Mouse (Mus musculus): ENCODE results near the gene Csnk1e. TPM values are rescaled to one million over a fixed set of nuclear protein-coding genes. Genes with fewer than 3 reads are reported as not detected.

Gene Csnk1e
- polyA plus RNA-seq, 1 experiment from 2014 or later, result 240 TPM

- no peak overlapping the region for H3K4me2 ChIP-seq (ENCODE audit: low read length)
- peaks cover 7% of the 10 kb centered on the region for H3K4me1 ChIP-seq (replicated peaks; ENCODE audit: control insufficient read depth, insufficient read depth, low read length)
- H3K4me3 ChIP-seq (replicated peaks; ENCODE audit: low read length), result no peak overlapping the region
- no peaks in the 10 kb centered on the region; the same call in 1 of the 2 replicates for H3K9me3 ChIP-seq (ENCODE audit: control insufficient read depth, low read length)
- H3K36me3 ChIP-seq (ENCODE audit: control insufficient read depth, insufficient read depth), result peaks cover 50% of the 10 kb centered on the region
- 80% methylated on average over 10 of the region's 10 CpGs for WGBS
- no peaks in the 10 kb centered on the region for H3K27me3 ChIP-seq (replicated peaks; ENCODE audit: control insufficient read depth, insufficient read depth, low read length)
- ATAC-seq, result no peak
- H3K27ac ChIP-seq (ENCODE audit: low read length), result no peak overlapping the region
- H3K9ac ChIP-seq (replicated peaks; ENCODE audit: low read depth, low read length), result no peak overlapping the region
Observed at GRCm38 (mm10) chr15:79430461-79431000, 24.8 kb downstream of the Csnk1e start.

- 90% methylated on average over 7 of the region's 9 CpGs for WGBS
- ATAC-seq, result no peak
- Histone ChIP-seq H3K9ac (replicated peaks; ENCODE audit: low read depth, low read length) (no peak overlapping the region), H3K27me3 (replicated peaks; ENCODE audit: control insufficient read depth, insufficient read depth, low read length) (no peaks in the 10 kb centered on the region), H3K9me3 (ENCODE audit: control insufficient read depth, low read length) (no peaks in the 10 kb centered on the region; the same call in 1 of the 2 replicates), H3K4me1 (replicated peaks; ENCODE audit: control insufficient read depth, insufficient read depth, low read length) (peaks cover 5% of the 10 kb centered on the region; the same call in 1 of the 2 replicates), H3K4me3 (replicated peaks; ENCODE audit: low read length) (no peak overlapping the region), H3K36me3 (ENCODE audit: control insufficient read depth, insufficient read depth) (peaks cover 56% of the 10 kb centered on the region), H3K27ac (ENCODE audit: low read length) (no peak overlapping the region), H3K4me2 (ENCODE audit: low read length) (no peak overlapping the region)
Observed at GRCm38 (mm10) chr15:79429994-79430393, 25.4 kb downstream of the Csnk1e start.

GRCm38 (mm10) chr15:79429527-79429926 lies 25.8 kb downstream of the Csnk1e start:
- H3K27ac ChIP-seq (ENCODE audit: low read length), result no peak overlapping the region
- no peaks in the 10 kb centered on the region; the same call in 1 of the 2 replicates for H3K9me3 ChIP-seq (ENCODE audit: control insufficient read depth, low read length)
- peaks cover 57% of the 10 kb centered on the region for H3K36me3 ChIP-seq (ENCODE audit: control insufficient read depth, insufficient read depth)
- H3K4me3 ChIP-seq (replicated peaks; ENCODE audit: low read length), result no peak overlapping the region
- H3K4me2 ChIP-seq (ENCODE audit: low read length), result no peak overlapping the region
- no peak for ATAC-seq
- 88% methylated on average over 12 of the region's 12 CpGs for whole genome bisulfite sequencing
- no peak overlapping the region for H3K9ac ChIP-seq (replicated peaks; ENCODE audit: low read depth, low read length)
- no peaks in the 10 kb centered on the region for H3K27me3 ChIP-seq (replicated peaks; ENCODE audit: control insufficient read depth, insufficient read depth, low read length)
- H3K4me1 ChIP-seq (replicated peaks; ENCODE audit: control insufficient read depth, insufficient read depth, low read length), result peaks cover 5% of the 10 kb centered on the region; the same call in 1 of the 2 replicates

DNA sequence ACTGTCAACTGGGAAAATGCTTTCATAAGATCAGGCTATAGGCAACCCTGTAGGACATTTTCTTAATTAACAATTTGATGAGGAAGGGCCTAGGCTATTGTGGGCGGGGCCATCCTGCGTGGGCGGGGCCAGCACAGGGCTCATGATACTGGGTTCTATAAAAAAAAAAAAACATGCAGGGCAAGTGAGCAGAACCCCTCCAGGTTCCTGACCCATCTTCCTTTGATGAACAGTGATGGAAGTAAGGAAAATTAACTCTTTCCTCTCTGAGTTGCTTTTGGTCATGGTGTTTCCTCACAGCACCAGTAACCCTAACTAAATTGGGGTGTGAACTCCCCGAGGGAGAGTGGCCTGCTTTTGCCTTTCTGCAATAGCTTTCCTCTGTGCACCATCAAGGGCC lies 26.8 kb downstream of the Csnk1e start:
- Histone ChIP-seq H3K36me3 (ENCODE audit: control insufficient read depth, insufficient read depth) (peaks cover 55% of the 10 kb centered on the region), H3K9ac (replicated peaks; ENCODE audit: low read depth, low read length) (no peak overlapping the region), H3K27me3 (replicated peaks; ENCODE audit: control insufficient read depth, insufficient read depth, low read length) (no peaks in the 10 kb centered on the region), H3K27ac (ENCODE audit: low read length) (no peak overlapping the region), H3K4me3 (replicated peaks; ENCODE audit: low read length) (no peak overlapping the region), H3K4me2 (ENCODE audit: low read length) (no peak overlapping the region), H3K9me3 (ENCODE audit: control insufficient read depth, low read length) (no peaks in the 10 kb centered on the region), H3K4me1 (replicated peaks; ENCODE audit: control insufficient read depth, insufficient read depth, low read length) (peaks cover 5% of the 10 kb centered on the region; the same call in 1 of the 2 replicates)
- no peak for ATAC-seq
- 73% methylated on average over 4 of the region's 4 CpGs for WGBS

DNA sequence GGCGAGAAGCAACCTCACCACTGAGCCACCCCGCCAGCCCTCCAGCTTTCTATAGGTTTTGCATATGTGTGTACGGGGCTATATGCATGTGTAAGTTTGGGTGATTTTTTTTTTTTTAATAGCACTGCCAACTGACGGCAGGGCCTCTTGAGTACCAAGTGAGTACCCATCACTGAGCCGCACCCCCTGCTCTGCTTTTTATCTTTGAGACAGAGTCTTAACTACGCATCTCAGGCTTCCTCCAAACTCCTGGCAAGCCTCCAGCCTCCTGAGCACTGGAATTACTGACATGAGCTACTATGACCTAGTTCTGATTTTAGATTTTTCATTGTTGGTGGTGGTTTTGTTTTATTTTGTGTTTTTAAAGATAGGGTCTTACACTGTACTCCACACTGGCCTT lies 27.9 kb downstream of the Csnk1e start:
- no peak overlapping the region for H3K4me2 ChIP-seq (ENCODE audit: low read length)
- no peak overlapping the region for H3K4me3 ChIP-seq (replicated peaks; ENCODE audit: low read length)
- ATAC-seq, result no peak
- H3K9ac ChIP-seq (replicated peaks; ENCODE audit: low read depth, low read length), result no peak overlapping the region
- no peak overlapping the region for H3K27ac ChIP-seq (ENCODE audit: low read length)
- peaks cover 64% of the 10 kb centered on the region for H3K36me3 ChIP-seq (ENCODE audit: control insufficient read depth, insufficient read depth)
- 0 out of 2 replicates have a peak, but pooled peaks cover 2% of the 10 kb centered on the region for H3K4me1 ChIP-seq (replicated peaks; ENCODE audit: control insufficient read depth, insufficient read depth, low read length)
- no peaks in the 10 kb centered on the region for H3K27me3 ChIP-seq (replicated peaks; ENCODE audit: control insufficient read depth, insufficient read depth, low read length)
- no peaks in the 10 kb centered on the region for H3K9me3 ChIP-seq (ENCODE audit: control insufficient read depth, low read length)
- 75% methylated on average over 6 of the region's 6 CpGs for WGBS

GRCm38 (mm10) chr15:79425516-79425915 lies 29.9 kb downstream of the Csnk1e start:
- no peak overlapping the region for H3K27ac ChIP-seq (ENCODE audit: low read length)
- ATAC-seq, result no peak
- H3K4me2 ChIP-seq (ENCODE audit: low read length), result no peak overlapping the region
- H3K4me1 ChIP-seq (replicated peaks; ENCODE audit: control insufficient read depth, insufficient read depth, low read length), result no peaks in the 10 kb centered on the region
- H3K4me3 ChIP-seq (replicated peaks; ENCODE audit: low read length), result no peak overlapping the region
- H3K9me3 ChIP-seq (ENCODE audit: control insufficient read depth, low read length), result no peaks in the 10 kb centered on the region
- H3K9ac ChIP-seq (replicated peaks; ENCODE audit: low read depth, low read length), result no peak overlapping the region
- peaks cover 72% of the 10 kb centered on the region for H3K36me3 ChIP-seq (ENCODE audit: control insufficient read depth, insufficient read depth)
- 86% methylated on average over 11 of the region's 11 CpGs for WGBS
- no peaks in the 10 kb centered on the region for H3K27me3 ChIP-seq (replicated peaks; ENCODE audit: control insufficient read depth, insufficient read depth, low read length)

DNA sequence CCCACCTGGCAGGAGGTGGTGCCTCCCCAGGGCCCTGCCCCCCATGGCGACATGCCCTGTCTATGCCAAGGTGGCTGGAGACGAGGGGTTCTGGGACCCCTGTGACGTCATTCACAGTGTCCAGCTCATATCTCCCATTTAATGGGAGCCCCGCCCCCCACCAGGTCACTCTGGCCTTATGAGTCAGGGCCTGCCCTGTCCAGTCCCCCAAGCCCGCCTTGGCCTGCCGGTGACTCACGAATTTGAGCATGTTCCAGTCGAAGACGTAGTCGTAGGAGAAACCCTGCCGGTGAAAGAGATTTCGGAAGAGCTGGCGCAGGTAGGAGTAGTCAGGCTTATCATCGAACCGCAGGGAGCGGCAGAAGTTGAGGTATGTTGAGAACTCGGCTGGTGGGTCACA lies 30.8 kb downstream of the Csnk1e start:
- ATAC-seq, result no peak
- WGBS, result 93% methylated on average over 17 of the region's 17 CpGs
- H3K4me3 ChIP-seq (replicated peaks; ENCODE audit: low read length), result no peak overlapping the region

DNA sequence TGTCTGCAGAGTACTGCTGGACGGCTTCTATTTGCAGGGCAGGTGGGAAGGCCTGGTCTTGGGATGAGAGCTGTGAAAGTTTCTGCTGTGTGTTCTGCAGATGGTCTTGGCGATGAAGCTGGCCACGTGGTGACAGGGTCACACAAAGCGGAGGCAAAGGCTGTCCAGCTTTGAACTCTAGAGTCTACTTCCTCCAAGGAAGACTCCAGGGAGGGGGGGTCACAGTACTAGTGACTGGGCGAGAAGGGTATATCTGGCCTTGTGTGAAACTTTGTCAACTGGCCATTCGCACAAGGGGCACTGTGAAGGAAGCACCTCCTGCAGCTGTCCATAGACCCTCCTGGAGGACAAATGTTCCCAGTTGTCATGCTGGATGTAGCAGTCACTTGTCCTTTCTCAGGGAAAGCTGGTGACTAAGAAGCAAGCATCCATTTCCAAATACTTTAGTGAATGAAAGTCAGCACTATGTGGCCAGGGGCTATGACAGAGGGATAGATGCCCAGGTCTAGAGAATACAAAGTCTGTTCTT lies 32.6 kb downstream of the Csnk1e start:
- 88% methylated on average over 6 of the region's 6 CpGs for WGBS
- Histone ChIP-seq H3K27ac (ENCODE audit: low read length) (no peak overlapping the region), H3K9me3 (ENCODE audit: control insufficient read depth, low read length) (no peaks in the 10 kb centered on the region), H3K27me3 (replicated peaks; ENCODE audit: control insufficient read depth, insufficient read depth, low read length) (no peaks in the 10 kb centered on the region), H3K4me2 (ENCODE audit: low read length) (no peak overlapping the region), H3K4me3 (replicated peaks; ENCODE audit: low read length) (no peak overlapping the region), H3K9ac (replicated peaks; ENCODE audit: low read depth, low read length) (no peak overlapping the region), H3K36me3 (ENCODE audit: control insufficient read depth, insufficient read depth) (peaks cover 74% of the 10 kb centered on the region), H3K4me1 (replicated peaks; ENCODE audit: control insufficient read depth, insufficient read depth, low read length) (no peaks in the 10 kb centered on the region)
- no peak for ATAC-seq

More for the DNA sequence above, 30.8 kb downstream of the Csnk1e start:
- Histone ChIP-seq H3K27ac (ENCODE audit: low read length) (no peak overlapping the region), H3K9me3 (ENCODE audit: control insufficient read depth, low read length) (no peaks in the 10 kb centered on the region), H3K4me2 (ENCODE audit: low read length) (no peak overlapping the region), H3K27me3 (replicated peaks; ENCODE audit: control insufficient read depth, insufficient read depth, low read length) (no peaks in the 10 kb centered on the region), H3K9ac (replicated peaks; ENCODE audit: low read depth, low read length) (no peak overlapping the region), H3K36me3 (ENCODE audit: control insufficient read depth, insufficient read depth) (peaks cover 80% of the 10 kb centered on the region), H3K4me1 (replicated peaks; ENCODE audit: control insufficient read depth, insufficient read depth, low read length) (no peaks in the 10 kb centered on the region)

DNA sequence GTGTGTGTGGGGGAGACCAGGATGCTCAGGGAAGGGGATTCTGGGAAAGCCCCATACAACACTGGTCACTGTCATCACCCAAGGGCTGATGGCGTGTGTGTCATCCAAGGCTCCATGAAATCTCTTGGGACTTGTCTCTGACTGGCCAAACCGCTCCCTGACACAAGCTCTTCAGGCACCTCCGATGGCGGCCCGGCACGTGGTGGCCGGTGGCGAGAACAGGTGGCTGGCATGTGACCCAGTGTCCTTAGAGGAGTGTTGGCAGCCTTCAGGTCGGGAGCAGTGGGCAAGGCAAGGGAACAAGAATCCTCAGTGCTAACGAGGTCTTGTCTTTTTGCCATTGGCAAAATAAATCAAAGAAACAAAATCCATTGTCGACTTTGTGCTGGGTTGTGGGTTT lies 36.7 kb downstream of the Csnk1e start:
- Histone ChIP-seq H3K4me1 (replicated peaks; ENCODE audit: control insufficient read depth, insufficient read depth, low read length) (no peaks in the 10 kb centered on the region), H3K27ac (ENCODE audit: low read length) (no peak overlapping the region), H3K36me3 (ENCODE audit: control insufficient read depth, insufficient read depth) (peaks cover 46% of the 10 kb centered on the region), H3K9me3 (ENCODE audit: control insufficient read depth, low read length) (no peaks in the 10 kb centered on the region), H3K4me3 (replicated peaks; ENCODE audit: low read length) (no peak overlapping the region), H3K4me2 (ENCODE audit: low read length) (no peak overlapping the region), H3K9ac (replicated peaks; ENCODE audit: low read depth, low read length) (no peak overlapping the region), H3K27me3 (replicated peaks; ENCODE audit: control insufficient read depth, insufficient read depth, low read length) (no peaks in the 10 kb centered on the region)
- no peak for ATAC-seq
- WGBS, result 81% methylated on average over 11 of the region's 11 CpGs

Measured in forebrain, embryonic 16.5 days (tissue).